In the genomic region with DNA sequence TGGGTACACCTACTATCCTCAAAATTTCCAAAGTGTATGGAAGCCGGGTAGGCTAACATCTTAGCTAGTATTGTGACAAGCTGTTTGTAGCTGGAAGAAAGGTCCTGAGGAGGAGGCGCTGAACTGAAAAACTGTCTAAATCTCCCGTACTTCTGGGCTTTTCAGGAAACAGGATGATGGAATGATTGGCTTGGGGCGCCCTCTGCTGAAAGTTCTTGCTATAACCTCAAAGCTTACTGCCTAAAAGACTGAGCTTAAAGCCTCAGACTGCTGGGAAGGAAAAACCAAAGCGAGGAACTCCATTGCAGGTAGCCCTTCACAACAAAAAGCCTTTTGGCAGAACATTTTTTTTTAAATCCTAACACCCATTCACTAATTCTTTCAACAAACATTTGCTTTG, we compare ENCODE assay signal across 9 mouse cellular contexts.
DNase-seq lines count a peak whose midpoint lies in the region; ATAC-seq and TF ChIP-seq lines count a peak whose summit lies in the region.
"Had no signal": no experiment of that assay in that cellular context is flagged by ENCODE, and none has a peak within 500 bp of the region (broad histone marks: within the 10 kb centered on the region; RNA-seq: fewer than 3 reads in every experiment).

No protein-coding gene starts in this region.

- peak; percentile 56 for DNase-seq in midbrain, embryonic 10.5 days (ENCODE audit: low spot score)
- DNase-seq in cerebellum, adult 18-20 months: peak; percentile 57 to 72
- DNase-seq in kidney, adult 9 months: peak; percentile 70
- peak; percentile 86 for DNase-seq in limb, embryonic 14.5 days (ENCODE audit: low spot score)
- peak; percentile 36 for DNase-seq in retina, postnatal 7 days (ENCODE audit: low read depth, low spot score)
- DNase-seq in urinary bladder, postnatal 36 days (ENCODE audit: low spot score in 2 of 2): peak; percentile 48 to 64

- 24% methylated on average over 5 of the region's 5 CpGs for WGBS in midbrain, embryonic 10.5 days
- 17% methylated on average over 5 of the region's 5 CpGs for WGBS in midbrain, embryonic 13.5 days
- 13% methylated on average over 5 of the region's 5 CpGs for WGBS in limb, embryonic 14.5 days

- no peak overlapping the region for H3K9ac ChIP-seq in midbrain, embryonic 13.5 days (replicated peaks)
- no peak overlapping the region for H3K9ac ChIP-seq in limb, embryonic 14.5 days (ENCODE audit: low read depth, low read length, severe bottlenecking)
- H3K9ac ChIP-seq: embryonic facial prominence, embryonic 15.5 days had no signal

- no peak overlapping the region for H3K4me3 ChIP-seq in midbrain, embryonic 10.5 days
- H3K4me3 ChIP-seq in midbrain, embryonic 13.5 days (replicated peaks): no peak overlapping the region
- H3K4me3 ChIP-seq in limb, embryonic 14.5 days (replicated peaks; ENCODE audit: low read length): no peak overlapping the region
- H3K4me3 ChIP-seq: embryonic facial prominence, embryonic 15.5 days had no signal

- H3K4me2 ChIP-seq in midbrain, embryonic 13.5 days (replicated peaks): no peak overlapping the region
- H3K4me2 ChIP-seq in limb, embryonic 14.5 days (replicated peaks; ENCODE audit: low read depth, low read length, severe bottlenecking): no peak overlapping the region
- H3K4me2 ChIP-seq: embryonic facial prominence, embryonic 15.5 days had no signal

- no peak for ATAC-seq in midbrain, embryonic 13.5 days
- peak; percentile 87 for ATAC-seq in frontal cortex, adult (ENCODE audit: low TSS enrichment)
- ATAC-seq in limb, embryonic 14.5 days (ENCODE audit: low FRiP score, low read depth): no peak

- TF ChIP-seq POLR2A in limb, embryonic 14.5 days (IDR thresholded peaks at IDR 0.05; ENCODE audit: borderline replicate concordance, extremely low read depth, insufficient read depth, insufficient read length): no peak

- no peaks in the 10 kb centered on the region for H3K36me3 ChIP-seq in midbrain, embryonic 10.5 days
- no peaks in the 10 kb centered on the region for H3K36me3 ChIP-seq in midbrain, embryonic 13.5 days
- H3K36me3 ChIP-seq in limb, embryonic 14.5 days (ENCODE audit: control insufficient read depth, insufficient read depth, low read length): no peaks in the 10 kb centered on the region
- H3K36me3 ChIP-seq: embryonic facial prominence, embryonic 15.5 days had no signal

- H3K27me3 ChIP-seq in midbrain, embryonic 10.5 days (ENCODE audit: low read depth, poor library complexity, severe bottlenecking): peaks cover 20% of the 10 kb centered on the region
- H3K27me3 ChIP-seq in midbrain, embryonic 13.5 days: peaks cover 8% of the 10 kb centered on the region
- no peaks in the 10 kb centered on the region for H3K27me3 ChIP-seq in limb, embryonic 14.5 days (ENCODE audit: control insufficient read depth, insufficient read depth, low read length)
- H3K27me3 ChIP-seq: embryonic facial prominence, embryonic 15.5 days had no signal

- no peaks in the 10 kb centered on the region for H3K4me1 ChIP-seq in midbrain, embryonic 10.5 days
- no peaks in the 10 kb centered on the region for H3K4me1 ChIP-seq in midbrain, embryonic 13.5 days (replicated peaks)
- no peaks in the 10 kb centered on the region; the same call in 1 of the 2 replicates for H3K4me1 ChIP-seq in limb, embryonic 14.5 days (ENCODE audit: control insufficient read depth, insufficient read depth, low read length)
- H3K4me1 ChIP-seq: embryonic facial prominence, embryonic 15.5 days had no signal

- H3K27ac ChIP-seq in midbrain, embryonic 10.5 days (replicated peaks): no peak overlapping the region
- no peak overlapping the region for H3K27ac ChIP-seq in midbrain, embryonic 13.5 days
- H3K27ac ChIP-seq in limb, embryonic 14.5 days (replicated peaks; ENCODE audit: low read depth, low read length): no peak overlapping the region
- H3K27ac ChIP-seq: embryonic facial prominence, embryonic 15.5 days had no signal

- H3K9me3 ChIP-seq in midbrain, embryonic 10.5 days (replicated peaks): no peaks in the 10 kb centered on the region
- no peaks in the 10 kb centered on the region for H3K9me3 ChIP-seq in midbrain, embryonic 13.5 days
- H3K9me3 ChIP-seq in limb, embryonic 14.5 days (ENCODE audit: control insufficient read depth, low read length): no peaks in the 10 kb centered on the region
- H3K9me3 ChIP-seq: embryonic facial prominence, embryonic 15.5 days had no signal

Comparison
In these comparisons a context has a peak if more than half of its experiments do, and no peak if none do; other contexts are left out.
1. DNase-seq: peak in every context shown above with its lines; median percentile 86 in limb, embryonic 14.5 days; 70 in kidney, adult 9 months; 64 in cerebellum, adult 18-20 months; 56 in midbrain, embryonic 10.5 days; 56 in urinary bladder, postnatal 36 days; 36 in retina, postnatal 7 days.